Mouse (Mus musculus) embryonic facial prominence, embryonic 11.5 days (tissue): ENCODE measurements at regions not wholly inside any gene's neighbourhood (a gene's known extent, or its start where the extent isn't known, plus 50 kb on each side); places are given as distances from the start of the nearest gene placed in this dataset.

Experiments
- ATAC-seq: fragments of 200-750 bp; cut with Nextera tagmentation; replicated peaks from 2 replicates; pipeline ENCODE4 v1.8.0; 2017; ENCODE audit warnings: low read depth; ENCODE audit not compliant: insufficient number of reproducible peaks, low FRiP score, low TSS enrichment
- DNase-seq: peaks from one replicate; pipeline ENCODE4 v3.0.0-alpha.2; 2015; ENCODE audit warnings: low spot score
- H3K27ac ChIP-seq: fragments of 300-500 bp; sonication (generic); replicated peaks from 2 replicates; pipeline ENCODE4 v1.5.1; 2014; ENCODE audit warnings: mild to moderate bottlenecking, low read depth, low read length, control low read depth
- H3K27me3 ChIP-seq: fragments of 300-500 bp; sonication (generic); 2 replicates; pipeline ENCODE4 v1.6.1; 2014; ENCODE audit warnings: mild to moderate bottlenecking, low read length, moderate library complexity, mixed read lengths; ENCODE audit not compliant: control insufficient read depth, insufficient read depth
- H3K36me3 ChIP-seq: fragments of 300-500 bp; sonication (generic); replicated peaks from 2 replicates; pipeline ENCODE4 v1.6.1; 2014; ENCODE audit warnings: low read depth, mild to moderate bottlenecking, low read length, moderate library complexity, mixed read lengths; ENCODE audit not compliant: control insufficient read depth, insufficient read depth
- H3K4me1 ChIP-seq: fragments of 300-500 bp; sonication (generic); 2 replicates; pipeline ENCODE4 v1.6.1; 2014; ENCODE audit warnings: low read length, mixed read lengths; ENCODE audit not compliant: control insufficient read depth, insufficient read depth
- H3K4me2 ChIP-seq: fragments of 300-500 bp; sonication (generic); 2 replicates; pipeline ENCODE4 v1.6.1; 2014; ENCODE audit warnings: low read depth, mild to moderate bottlenecking, control low read depth, low read length, moderate library complexity
- H3K4me3 ChIP-seq: fragments of 300-500 bp; sonication (generic); 2 replicates; pipeline ENCODE4 v1.5.1; 2014; ENCODE audit warnings: low read depth, low read length, control low read depth
- H3K9ac ChIP-seq: fragments of 300-500 bp; sonication (generic); replicated peaks from 2 replicates; pipeline ENCODE4 v1.6.1; 2014; ENCODE audit warnings: mild to moderate bottlenecking, control low read depth, low read length
- H3K9me3 ChIP-seq: fragments of 300-500 bp; sonication (generic); replicated peaks from 2 replicates; pipeline ENCODE4 v1.6.1; 2016; ENCODE audit warnings: mild to moderate bottlenecking, low read length, inconsistent platforms, mixed read lengths; ENCODE audit not compliant: control insufficient read depth
- WGBS: fragments of 180-500 bp; shearing (Covaris S2); extraction: QIAGEN DNeasy Blood & Tissue Kit; methylation state at CpG from one replicate; pipeline ENCODE4 v1.1.7; 2014; 5-methylcytosine and 5-hydroxymethylcytosine counted together

- H3K4me1 ChIP-seq, result no peaks in the 10 kb centered on the region
- ATAC-seq, result no peak
- no peak overlapping the region for H3K4me2 ChIP-seq
- no peak overlapping the region for H3K9ac ChIP-seq
- H3K9me3 ChIP-seq, result no peaks in the 10 kb centered on the region
- no peaks in the 10 kb centered on the region for H3K27me3 ChIP-seq
- DNase-seq, result peak; percentile 72
- no peak overlapping the region for H3K27ac ChIP-seq
- no peaks in the 10 kb centered on the region for H3K36me3 ChIP-seq
- H3K4me3 ChIP-seq, result no peak overlapping the region
- WGBS, result 57% methylated on average over 4 of the region's 4 CpGs
Observed at GRCm38 (mm10) chr12:31168221-31168890, 72.2 kb upstream of the Gm6993 start.

- WGBS, result 81% methylated on average over 6 of the region's 6 CpGs
- no peak for DNase-seq
- Histone ChIP-seq H3K36me3 (no peaks in the 10 kb centered on the region), H3K4me2 (no peak overlapping the region), H3K27ac (no peak overlapping the region), H3K27me3 (no peaks in the 10 kb centered on the region), H3K9ac (no peak overlapping the region), H3K4me1 (no peaks in the 10 kb centered on the region), H3K4me3 (no peak overlapping the region), H3K9me3 (no peaks in the 10 kb centered on the region)
- no peak for ATAC-seq
Observed at GRCm38 (mm10) chr12:31170111-31170510, 70.5 kb upstream of the Gm6993 start.

- Histone ChIP-seq H3K4me3 (no peak overlapping the region), H3K4me2 (no peak overlapping the region), H3K27me3 (no peaks in the 10 kb centered on the region), H3K9ac (no peak overlapping the region), H3K9me3 (no peaks in the 10 kb centered on the region), H3K27ac (no peak overlapping the region), H3K36me3 (no peaks in the 10 kb centered on the region), H3K4me1 (no peaks in the 10 kb centered on the region)
- ATAC-seq, result no peak
- 83% methylated on average over 10 of the region's 10 CpGs for WGBS
- no peak for DNase-seq
Observed at GRCm38 (mm10) chr12:31170546-31171160, 69.9 kb upstream of the Gm6993 start.

GRCm38 (mm10) chr12:31171992-31172391 is 68.6 kb upstream of the Gm6993 start:
- DNase-seq, result no peak
- Histone ChIP-seq H3K27me3 (no peaks in the 10 kb centered on the region), H3K9ac (no peak overlapping the region), H3K9me3 (no peaks in the 10 kb centered on the region), H3K4me3 (no peak overlapping the region), H3K4me1 (no peaks in the 10 kb centered on the region), H3K36me3 (no peaks in the 10 kb centered on the region), H3K27ac (no peak overlapping the region), H3K4me2 (no peak overlapping the region)
- no peak for ATAC-seq
- WGBS, result 74% methylated on average over 4 of the region's 4 CpGs

GRCm38 (mm10) chr12:31172451-31173318 is 67.9 kb upstream of the Gm6993 start:
- no peak overlapping the region for H3K27ac ChIP-seq
- H3K4me3 ChIP-seq, result no peak overlapping the region
- DNase-seq, result no peak
- H3K4me2 ChIP-seq, result no peak overlapping the region
- H3K9ac ChIP-seq, result no peak overlapping the region
- no peaks in the 10 kb centered on the region for H3K27me3 ChIP-seq
- 77% methylated on average over 4 of the region's 4 CpGs for WGBS
- ATAC-seq, result no peak
- no peaks in the 10 kb centered on the region for H3K9me3 ChIP-seq
- no peaks in the 10 kb centered on the region for H3K4me1 ChIP-seq
- no peaks in the 10 kb centered on the region for H3K36me3 ChIP-seq

GRCm38 (mm10) chr12:31173512-31173911 is 67.1 kb upstream of the Gm6993 start:
- Histone ChIP-seq H3K4me1 (no peaks in the 10 kb centered on the region), H3K4me2 (no peak overlapping the region), H3K27ac (no peak overlapping the region), H3K27me3 (no peaks in the 10 kb centered on the region), H3K36me3 (no peaks in the 10 kb centered on the region), H3K9ac (no peak overlapping the region), H3K4me3 (no peak overlapping the region), H3K9me3 (no peaks in the 10 kb centered on the region)
- ATAC-seq (no peak), DNase-seq (no peak)
- 82% methylated on average over 5 of the region's 5 CpGs for WGBS

- Histone ChIP-seq H3K27ac (no peak overlapping the region), H3K9me3 (no peaks in the 10 kb centered on the region), H3K4me1 (no peaks in the 10 kb centered on the region), H3K27me3 (no peaks in the 10 kb centered on the region), H3K9ac (no peak overlapping the region), H3K4me2 (no peak overlapping the region), H3K36me3 (no peaks in the 10 kb centered on the region), H3K4me3 (no peak overlapping the region)
- ATAC-seq (no peak), DNase-seq (no peak)
- 25% methylated on average over 6 of the region's 6 CpGs for WGBS
Observed at GRCm38 (mm10) chr12:31179536-31179935, 61.0 kb upstream of the Gm6993 start.

- 83% methylated on average over 4 of the region's 4 CpGs for WGBS
- H3K9ac ChIP-seq, result no peak overlapping the region
- H3K9me3 ChIP-seq, result no peaks in the 10 kb centered on the region
- no peak overlapping the region; the same call in 1 of the 2 replicates for H3K27ac ChIP-seq
- H3K27me3 ChIP-seq, result no peaks in the 10 kb centered on the region
- no peaks in the 10 kb centered on the region for H3K4me1 ChIP-seq
- ATAC-seq (no peak), DNase-seq (no peak)
- H3K4me3 ChIP-seq, result no peak overlapping the region
- H3K4me2 ChIP-seq, result no peak overlapping the region
- H3K36me3 ChIP-seq, result no peaks in the 10 kb centered on the region
Observed at GRCm38 (mm10) chr12:31183632-31184031, 56.9 kb upstream of the Gm6993 start.
